Mouse (Mus musculus): ENCODE measurements around the gene Gm340. TPM values are rescaled to one million over a fixed set of nuclear protein-coding genes. Genes with fewer than 3 reads are reported as not detected.
A peak's percentile ranks its signal among the peaks of the same experiment; 100 is the strongest.

Gm340 gene
- polyA plus RNA-seq, 1 experiment from 2014 or later, result 3.9 TPM

DNA sequence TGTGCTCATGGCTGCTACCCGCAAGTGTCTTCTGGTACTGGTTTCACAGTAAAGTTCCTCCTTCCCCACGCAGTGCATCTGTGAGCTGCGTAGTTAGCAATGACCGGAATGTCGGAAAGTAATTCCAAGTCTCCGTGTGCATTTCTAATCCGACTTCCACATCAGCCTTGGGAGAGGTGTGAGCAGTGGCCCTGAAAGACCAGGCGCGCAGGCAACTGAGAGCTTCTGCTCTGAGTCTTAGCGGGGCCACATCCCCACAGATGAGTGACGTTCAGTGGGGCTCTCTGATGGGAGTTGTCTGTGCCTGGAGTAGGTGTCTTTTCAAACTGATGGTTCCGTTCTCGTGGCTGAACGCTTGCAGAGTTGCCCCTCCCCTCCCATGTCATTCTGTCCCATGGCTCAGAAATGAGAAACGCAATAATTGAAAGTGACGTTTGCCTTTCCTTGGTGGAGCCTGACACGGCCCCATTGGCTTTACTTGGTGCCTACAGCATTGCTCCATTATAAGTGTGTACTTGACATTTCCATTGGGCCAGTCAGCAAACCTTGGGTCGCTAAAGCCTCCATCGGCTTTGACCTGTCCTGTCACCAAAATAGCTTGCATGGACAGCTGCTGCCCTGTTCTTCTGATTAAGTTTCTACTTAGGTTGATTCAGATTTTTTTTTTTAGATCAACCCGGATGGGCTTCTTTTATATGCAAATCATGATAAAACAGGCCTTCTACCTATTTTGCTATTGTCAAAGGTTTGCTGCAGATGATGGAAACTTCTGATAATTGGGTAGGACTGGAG, 5.5 kb downstream of the Gm340 start:
- no peak for ATAC-seq (ENCODE audit: low FRiP score)
- peaks cover 4% of the 10 kb centered on the region; the same call in 1 of the 2 replicates for H3K4me1 ChIP-seq
- no peak overlapping the region for H3K4me3 ChIP-seq
- H3K4me2 ChIP-seq (replicated peaks), result no peak overlapping the region
- H3K36me3 ChIP-seq, result peaks cover 40% of the 10 kb centered on the region
- no peak overlapping the region for H3K9ac ChIP-seq
- whole genome bisulfite sequencing, result 86% methylated on average over 20 of the region's 20 CpGs
- H3K9me3 ChIP-seq (replicated peaks), result no peaks in the 10 kb centered on the region
- H3K27ac ChIP-seq, result no peak overlapping the region
- no peaks in the 10 kb centered on the region for H3K27me3 ChIP-seq

DNA sequence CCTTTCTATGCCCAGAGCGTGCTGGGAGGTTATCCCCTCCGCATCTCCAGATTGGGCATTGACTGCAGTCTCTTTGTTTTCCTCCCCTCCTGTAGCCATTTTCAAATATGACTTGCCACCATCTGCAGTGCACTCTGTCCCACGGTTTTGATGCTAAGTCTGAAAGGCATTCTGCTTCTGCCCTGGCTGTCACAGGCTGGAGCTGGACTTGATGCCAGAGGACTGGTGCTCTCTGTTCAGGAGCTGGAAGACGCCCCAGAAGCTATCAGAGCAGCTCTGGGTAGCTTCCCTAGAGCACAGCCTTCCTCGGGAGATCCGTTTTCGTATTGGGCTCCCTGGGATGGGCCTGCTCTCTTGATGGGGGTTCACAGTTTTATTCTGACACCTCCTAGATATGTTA, 6.9 kb downstream of the Gm340 start:
- Histone ChIP-seq H3K27ac (no peak overlapping the region), H3K4me3 (no peak overlapping the region), H3K9me3 (replicated peaks) (no peaks in the 10 kb centered on the region), H3K9ac (no peak overlapping the region), H3K4me1 (peaks cover 4% of the 10 kb centered on the region; the same call in 1 of the 2 replicates), H3K27me3 (no peaks in the 10 kb centered on the region), H3K36me3 (peaks cover 26% of the 10 kb centered on the region), H3K4me2 (replicated peaks) (no peak overlapping the region)
- WGBS, result 84% methylated on average over 7 of the region's 7 CpGs
- no peak for ATAC-seq (ENCODE audit: low FRiP score)

DNA sequence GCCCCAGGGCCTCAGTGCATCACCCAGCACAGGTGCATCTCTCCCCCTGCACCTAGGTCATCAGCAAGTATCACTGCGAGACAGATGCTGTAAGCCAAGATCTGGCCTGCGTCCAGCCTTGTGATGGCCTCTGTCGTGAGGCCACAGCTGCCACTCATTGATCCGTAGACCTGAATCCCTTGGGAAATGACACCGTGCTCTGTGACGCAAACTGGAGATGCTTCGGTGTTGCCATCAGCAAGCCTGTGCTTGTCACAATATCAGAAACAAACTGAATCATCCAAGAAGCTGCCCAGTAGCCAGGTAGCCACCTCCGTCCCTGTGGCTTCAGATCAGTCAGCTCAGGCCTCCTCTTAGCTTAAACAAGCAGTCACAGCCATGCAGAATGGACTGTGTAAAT, 7.5 kb downstream of the Gm340 start:
- H3K4me2 ChIP-seq (replicated peaks), result no peak overlapping the region
- H3K4me3 ChIP-seq, result no peak overlapping the region
- no peak overlapping the region for H3K9ac ChIP-seq
- no peak overlapping the region for H3K27ac ChIP-seq
- WGBS, result 67% methylated on average over 8 of the region's 8 CpGs
- no peaks in the 10 kb centered on the region for H3K27me3 ChIP-seq
- H3K4me1 ChIP-seq, result peaks cover 4% of the 10 kb centered on the region; the same call in 1 of the 2 replicates
- no peaks in the 10 kb centered on the region for H3K9me3 ChIP-seq (replicated peaks)
- H3K36me3 ChIP-seq, result peaks cover 19% of the 10 kb centered on the region
- ATAC-seq (ENCODE audit: low FRiP score), result no peak

GRCm38 (mm10) chr19:41591808-41592207, 9.6 kb downstream of the Gm340 start:
- 63% methylated on average over 12 of the region's 12 CpGs for WGBS
- Histone ChIP-seq H3K9ac (no peak overlapping the region), H3K9me3 (replicated peaks) (no peaks in the 10 kb centered on the region), H3K27me3 (no peaks in the 10 kb centered on the region), H3K4me3 (no peak overlapping the region), H3K4me1 (peaks cover 4% of the 10 kb centered on the region; the same call in 1 of the 2 replicates), H3K27ac (no peak overlapping the region), H3K36me3 (no peaks in the 10 kb centered on the region), H3K4me2 (replicated peaks) (no peak overlapping the region)
- ATAC-seq (ENCODE audit: low FRiP score), result no peak

GRCm38 (mm10) chr19:41597170-41597894, 15.2 kb downstream of the Gm340 start:
- no peak overlapping the region for H3K4me3 ChIP-seq
- H3K4me1 ChIP-seq, result peaks cover 5% of the 10 kb centered on the region
- no peaks in the 10 kb centered on the region for H3K27me3 ChIP-seq
- 0 out of 2 replicates have a peak, but pooled peaks cover 3% of the 10 kb centered on the region for H3K36me3 ChIP-seq
- no peak overlapping the region for H3K9ac ChIP-seq
- H3K9me3 ChIP-seq (replicated peaks), result no peaks in the 10 kb centered on the region
- no peak for ATAC-seq (ENCODE audit: low FRiP score)
- H3K4me2 ChIP-seq (replicated peaks), result no peak overlapping the region
- no peak overlapping the region for H3K27ac ChIP-seq
- 82% methylated on average over 6 of the region's 6 CpGs for WGBS

- 52% methylated on average over 11 of the region's 11 CpGs for WGBS
- H3K4me3 ChIP-seq, result no peak overlapping the region
- ATAC-seq (ENCODE audit: low FRiP score), result 0 out of 2 replicates have a peak, but pooled peaks have one; percentile 21
- no peaks in the 10 kb centered on the region for H3K27me3 ChIP-seq
- H3K36me3 ChIP-seq, result 0 out of 2 replicates have a peak, but pooled peaks cover 7% of the 10 kb centered on the region
- H3K27ac ChIP-seq, result no peak overlapping the region
- no peak overlapping the region for H3K4me2 ChIP-seq (replicated peaks)
- H3K9ac ChIP-seq, result no peak overlapping the region
- no peaks in the 10 kb centered on the region for H3K9me3 ChIP-seq (replicated peaks)
- H3K4me1 ChIP-seq, result peaks cover 5% of the 10 kb centered on the region; the same call in 1 of the 2 replicates
These were observed 18.5 kb downstream of the Gm340 start for GRCm38 (mm10) chr19:41600647-41601046.

- no peak overlapping the region for H3K4me2 ChIP-seq (replicated peaks)
- no peak overlapping the region for H3K27ac ChIP-seq
- H3K4me3 ChIP-seq, result no peak overlapping the region
- ATAC-seq (ENCODE audit: low FRiP score), result no peak
- 73% methylated on average over 10 of the region's 10 CpGs for WGBS
- peaks cover 4% of the 10 kb centered on the region; the same call in 1 of the 2 replicates for H3K27me3 ChIP-seq
- 0 out of 2 replicates have a peak, but pooled peaks cover 3% of the 10 kb centered on the region for H3K9me3 ChIP-seq (replicated peaks)
- 0 out of 2 replicates have a peak, but pooled peaks cover 19% of the 10 kb centered on the region for H3K36me3 ChIP-seq
- no peaks in the 10 kb centered on the region for H3K4me1 ChIP-seq
- H3K9ac ChIP-seq, result no peak overlapping the region
These were observed 24.2 kb downstream of the Gm340 start for GRCm38 (mm10) chr19:41606208-41606987.

GRCm38 (mm10) chr19:41611683-41612082, 29.5 kb downstream of the Gm340 start:
- no peak overlapping the region for H3K27ac ChIP-seq
- WGBS, result 78% methylated on average over 6 of the region's 6 CpGs
- 0 out of 2 replicates have a peak, but pooled peaks cover 7% of the 10 kb centered on the region for H3K36me3 ChIP-seq
- H3K4me3 ChIP-seq, result no peak overlapping the region
- H3K9me3 ChIP-seq (replicated peaks), result 0 out of 2 replicates have a peak, but pooled peaks cover 3% of the 10 kb centered on the region
- no peak for ATAC-seq (ENCODE audit: low FRiP score)
- H3K27me3 ChIP-seq, result peaks cover 26% of the 10 kb centered on the region
- no peak overlapping the region for H3K9ac ChIP-seq
- H3K4me2 ChIP-seq (replicated peaks), result no peak overlapping the region
- peaks cover 30% of the 10 kb centered on the region for H3K4me1 ChIP-seq

- H3K9ac ChIP-seq, result no peak overlapping the region
- H3K36me3 ChIP-seq, result 0 out of 2 replicates have a peak, but pooled peaks cover 7% of the 10 kb centered on the region
- peak overlapping the region; percentile 13; the same call in 1 of the 2 replicates for H3K4me2 ChIP-seq (replicated peaks)
- H3K4me1 ChIP-seq, result peaks cover 46% of the 10 kb centered on the region
- no peaks in the 10 kb centered on the region for H3K9me3 ChIP-seq (replicated peaks)
- no peak overlapping the region for H3K4me3 ChIP-seq
- peak overlapping the region; percentile 37; the same call in 1 of the 2 replicates for H3K27ac ChIP-seq
- ATAC-seq (ENCODE audit: low FRiP score), result no peak
- peaks cover 34% of the 10 kb centered on the region for H3K27me3 ChIP-seq
- WGBS, result 26% methylated on average over 16 of the region's 16 CpGs
These were observed 31.3 kb downstream of the Gm340 start for GRCm38 (mm10) chr19:41613325-41614087.

- no peak overlapping the region for H3K4me3 ChIP-seq
- no peaks in the 10 kb centered on the region for H3K9me3 ChIP-seq (replicated peaks)
- ATAC-seq (ENCODE audit: low FRiP score), result peak; percentile 36; the same call in 1 of the 2 replicates
- H3K4me1 ChIP-seq, result peaks cover 50% of the 10 kb centered on the region
- no peak overlapping the region for H3K27ac ChIP-seq
- H3K4me2 ChIP-seq (replicated peaks), result no peak overlapping the region
- 0 out of 2 replicates have a peak, but pooled peaks cover 3% of the 10 kb centered on the region for H3K36me3 ChIP-seq
- H3K27me3 ChIP-seq, result peaks cover 37% of the 10 kb centered on the region
- WGBS, result 44% methylated on average over 11 of the region's 11 CpGs
- no peak overlapping the region for H3K9ac ChIP-seq
These were observed 33.5 kb downstream of the Gm340 start for GRCm38 (mm10) chr19:41615606-41616224.

- no peaks in the 10 kb centered on the region for H3K9me3 ChIP-seq (replicated peaks)
- no peak; the same call in 1 of the 2 replicates for ATAC-seq (ENCODE audit: low FRiP score)
- peaks cover 50% of the 10 kb centered on the region for H3K4me1 ChIP-seq
- H3K27me3 ChIP-seq, result peaks cover 37% of the 10 kb centered on the region
- no peak overlapping the region for H3K4me3 ChIP-seq
- no peaks in the 10 kb centered on the region for H3K36me3 ChIP-seq
- 67% methylated on average over 6 of the region's 6 CpGs for WGBS
- no peak overlapping the region for H3K27ac ChIP-seq
- no peak overlapping the region for H3K4me2 ChIP-seq (replicated peaks)
- H3K9ac ChIP-seq, result no peak overlapping the region
These were observed 34.1 kb downstream of the Gm340 start for GRCm38 (mm10) chr19:41616274-41616673.
